8 mouse cellular contexts compared by ENCODE assay signal in genomic region chr6:35567755-35568154, GRCm38 (mm10). TPM values are rescaled to one million over a fixed set of nuclear protein-coding genes. Genes with fewer than 3 reads are reported as not detected.
A peak's percentile ranks its signal among the peaks of the same experiment; 100 is the strongest.
DNase-seq lines count a peak whose midpoint lies in the region; ATAC-seq and TF ChIP-seq lines count a peak whose summit lies in the region.

No protein-coding gene starts in this region.

- H3K4me1 ChIP-seq in kidney, postnatal 0 days (replicated peaks; ENCODE audit: insufficient read depth, low read length), result no peaks in the 10 kb centered on the region
- no peaks in the 10 kb centered on the region for H3K4me1 ChIP-seq in embryonic facial prominence, embryonic 14.5 days (ENCODE audit: control insufficient read depth, insufficient read depth, low read length)
- H3K4me1 ChIP-seq in lung, embryonic 14.5 days (ENCODE audit: insufficient read depth), result no peaks in the 10 kb centered on the region

- H3K27me3 ChIP-seq in kidney, postnatal 0 days (ENCODE audit: insufficient read depth, low read length), result no peaks in the 10 kb centered on the region
- no peaks in the 10 kb centered on the region for H3K27me3 ChIP-seq in embryonic facial prominence, embryonic 14.5 days (replicated peaks; ENCODE audit: control insufficient read depth, insufficient read depth, low read length)
- no peaks in the 10 kb centered on the region for H3K27me3 ChIP-seq in lung, embryonic 14.5 days (ENCODE audit: insufficient read depth, low read length)

- no peak overlapping the region for H3K9ac ChIP-seq in kidney, postnatal 0 days (ENCODE audit: low read depth, low read length)
- H3K9ac ChIP-seq in embryonic facial prominence, embryonic 14.5 days (ENCODE audit: low read depth, low read length), result no peak overlapping the region
- no peak overlapping the region for H3K9ac ChIP-seq in lung, embryonic 14.5 days

- no peaks in the 10 kb centered on the region for H3K9me3 ChIP-seq in kidney, postnatal 0 days (replicated peaks; ENCODE audit: low read length)
- no peaks in the 10 kb centered on the region for H3K9me3 ChIP-seq in embryonic facial prominence, embryonic 14.5 days (ENCODE audit: control insufficient read depth, low read length)
- no peaks in the 10 kb centered on the region for H3K9me3 ChIP-seq in lung, embryonic 14.5 days (ENCODE audit: low read depth, low read length)

- H3K4me2 ChIP-seq in kidney, postnatal 0 days (ENCODE audit: low read length), result no peak overlapping the region
- H3K4me2 ChIP-seq in embryonic facial prominence, embryonic 14.5 days (ENCODE audit: low read depth, low read length), result no peak overlapping the region
- no peak overlapping the region for H3K4me2 ChIP-seq in lung, embryonic 14.5 days

- peak; percentile 19 to 25 for DNase-seq in cerebellum, adult 18-20 months
- no peak for DNase-seq in cerebellum, adult 11-12 months
- peak; percentile 79 for DNase-seq in kidney, postnatal 0 days (ENCODE audit: low spot score)
- no peak for DNase-seq in kidney, adult 18-20 months
- DNase-seq in ES-CJ7 (ENCODE audit: low read depth, low spot score), result peak; percentile 14
- DNase-seq in embryonic facial prominence, embryonic 14.5 days (ENCODE audit: low spot score), result peak; percentile 72
- peak; percentile 87 for DNase-seq in lung, embryonic 14.5 days
- peak; percentile 8 for DNase-seq in thymus, postnatal 4 days

- no peak overlapping the region for H3K4me3 ChIP-seq in kidney, postnatal 0 days (replicated peaks; ENCODE audit: low read depth, low read length)
- no peak overlapping the region for H3K4me3 ChIP-seq in embryonic facial prominence, embryonic 14.5 days (ENCODE audit: low read depth, low read length)
- H3K4me3 ChIP-seq in lung, embryonic 14.5 days (ENCODE audit: low read depth, low read length), result no peak overlapping the region

- peak; percentile 76 for TF ChIP-seq CTCF in kidney, postnatal 0 days (IDR thresholded peaks at IDR 0.05; ENCODE audit: low read depth)
- peak; percentile 35; the same call in 1 of the 2 replicates for TF ChIP-seq CTCF in lung, embryonic 14.5 days (IDR thresholded peaks at IDR 0.05; ENCODE audit: low read depth)

- H3K36me3 ChIP-seq in kidney, postnatal 0 days (ENCODE audit: insufficient read depth, low read length), result no peaks in the 10 kb centered on the region
- H3K36me3 ChIP-seq in embryonic facial prominence, embryonic 14.5 days (ENCODE audit: control insufficient read depth, insufficient read depth, low read length), result no peaks in the 10 kb centered on the region
- H3K36me3 ChIP-seq in lung, embryonic 14.5 days (ENCODE audit: insufficient read depth), result no peaks in the 10 kb centered on the region

- no peak overlapping the region for H3K27ac ChIP-seq in kidney, postnatal 0 days
- H3K27ac ChIP-seq in embryonic facial prominence, embryonic 14.5 days (replicated peaks; ENCODE audit: low read depth, low read length), result no peak overlapping the region
- H3K27ac ChIP-seq in lung, embryonic 14.5 days (ENCODE audit: low read depth), result no peak overlapping the region

- ATAC-seq in kidney, postnatal 0 days (replicated peaks; ENCODE audit: low FRiP score, low read depth), result no peak
- ATAC-seq in embryonic facial prominence, embryonic 14.5 days (ENCODE audit: low read depth), result no peak
- ATAC-seq in lung, embryonic 14.5 days (ENCODE audit: insufficient read depth), result no peak

RNA-seq across cellular contexts. Expression of gene Mtpn, which starts 28.1 kb away (rescaled TPM):
- polyA plus RNA-seq in kidney, postnatal 0 days (2015; fragmentation: Nextera tagmentation; extraction: Ambion mirVana), result 81.3 and 98.3 TPM in 2 replicates
- polyA plus RNA-seq in embryonic facial prominence, embryonic 14.5 days (2014; fragmentation: Nextera tagmentation; extraction: Ambion mirVana), result 112 and 115 TPM in 2 replicates
- 128 and 137 TPM in 2 replicates for polyA plus RNA-seq in lung, embryonic 14.5 days (2014; fragmentation: Nextera tagmentation; extraction: Ambion mirVana)

Comparison
In these comparisons a context has a peak if more than half of its experiments do, and no peak if none do; other contexts are left out.
1. DNase-seq: peak in cerebellum, adult 18-20 months (2 of 2), kidney, postnatal 0 days (single experiment), ES-CJ7 (single experiment), embryonic facial prominence, embryonic 14.5 days (single experiment), lung, embryonic 14.5 days (single experiment) and thymus, postnatal 4 days (single experiment); none in cerebellum, adult 11-12 months (single experiment) and kidney, adult 18-20 months (single experiment).